Mouse (Mus musculus): ENCODE results near the gene Zfp160. TPM values are rescaled to one million over a fixed set of nuclear protein-coding genes. Genes with fewer than 3 reads are reported as not detected.

Gene Zfp160
- total and polyA plus RNA-seq, 3 experiments: 8.9 to 16.4 (median 11.7) TPM

DNA sequence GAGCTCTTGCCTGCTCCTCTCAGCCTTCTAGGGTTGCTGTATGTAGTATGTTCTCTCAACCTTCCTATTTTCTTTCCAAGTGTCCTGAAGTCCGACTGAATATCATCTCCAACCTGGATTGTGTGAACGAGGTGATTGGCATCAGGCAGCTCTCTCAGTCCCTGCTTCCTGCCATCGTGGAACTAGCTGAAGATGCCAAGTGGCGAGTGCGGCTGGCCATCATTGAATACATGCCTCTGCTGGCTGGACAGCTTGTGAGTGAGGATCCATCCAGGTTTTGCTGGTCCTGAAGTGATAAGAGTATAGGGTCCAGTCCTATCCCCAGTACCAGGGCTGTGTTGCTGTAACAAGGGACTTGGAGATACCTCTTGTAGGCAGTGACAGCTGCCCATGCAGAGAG lies 48.3 kb upstream of the Zfp160 start:
- in situ Hi-C loops (cut with MboI; ENCODE audit: low pct_ligation_motif_present, low pct_unique_long_range_greater_than_20kb, low sequenced_read_pairs): loop anchor here (25.0 kb wide), 1 partner anchor 152 kb away; no protein-coding TSS in a partner anchor
- Histone ChIP-seq H3K9me3 (replicated peaks; ENCODE audit: low read length) (no peaks in the 10 kb centered on the region), H3K27ac (ENCODE audit: insufficient read depth, low read depth) (no peak overlapping the region), H3K79me2 (replicated peaks; ENCODE audit: control insufficient read depth, extremely low read depth, insufficient read depth, poor library complexity, severe bottlenecking) (no peaks in the 10 kb centered on the region), H3K27me3 (replicated peaks) (no peaks in the 10 kb centered on the region), H3K4me3 (replicated peaks in 1 of 3; ENCODE audit: low read depth in 2 of 3, low read length in 2 of 3, poor library complexity in 1 of 3) (no peak overlapping the region), H3K4me1 (ENCODE audit: control insufficient read depth in 1 of 2, insufficient read depth in 2 of 2) (no peaks in the 10 kb centered on the region), H3K9ac (ENCODE audit: insufficient read depth, low read depth) (no peak overlapping the region), H3K36me3 (replicated peaks in 1 of 2; ENCODE audit: control insufficient read depth in 1 of 2, insufficient read depth in 1 of 2, low read length in 1 of 2) (peaks cover 86 to 100% of the 10 kb centered on the region in 2 experiments), H3K4me2 (ENCODE audit: insufficient read depth, low read depth, poor library complexity, severe bottlenecking) (no peak overlapping the region)
- dilution Hi-C loops (cut with MboI; ENCODE audit: extremely low pct_ligation_motif_present, extremely low pct_unique_long_range_greater_than_20kb, low sequenced_read_pairs): no loop called here
- TF ChIP-seq ELF1 (IDR thresholded peaks at IDR 0.05; ENCODE audit: low read depth, low read length) (no peak), UBTF (IDR thresholded peaks at IDR 0.05; ENCODE audit: low read depth, low read length) (no peak), SMC3 (IDR thresholded peaks at IDR 0.05; ENCODE audit: low read depth, low read length) (no peak), SIN3A (IDR thresholded peaks at IDR 0.05; ENCODE audit: low read length) (no peak), MXI1 (IDR thresholded peaks at IDR 0.05; ENCODE audit: low read depth, low read length) (no peak), MEF2A (IDR thresholded peaks at IDR 0.05; ENCODE audit: borderline replicate concordance, low read depth, low read length) (no peak), MAX (IDR thresholded peaks at IDR 0.05; ENCODE audit: low read length) (no peak), MAZ (IDR thresholded peaks at IDR 0.05; ENCODE audit: low read depth, low read length) (no peak), BHLHE40 (IDR thresholded peaks at IDR 0.05; ENCODE audit: low read depth, low read length) (no peak), JUN (IDR thresholded peaks at IDR 0.05; ENCODE audit: insufficient read depth, low read depth, low read length) (no peak), ZC3H11A (IDR thresholded peaks at IDR 0.05; ENCODE audit: low read depth, low read length) (no peak), CHD1 (IDR thresholded peaks at IDR 0.05; ENCODE audit: low read depth, low read length) (no peak), USF1 (IDR thresholded peaks at IDR 0.05; ENCODE audit: low read depth, low read length) (no peak), RAD21 (IDR thresholded peaks at IDR 0.05; ENCODE audit: low read depth, low read length) (no peak), RCOR1 (conservative IDR thresholded peaks at IDR 0.05; ENCODE audit: low read depth, low read length) (no peak), MYC (IDR thresholded peaks at IDR 0.05; ENCODE audit: low read depth, low read length) (no peak), MAFK (IDR thresholded peaks at IDR 0.05; ENCODE audit: insufficient replicate concordance, low read length) (no peak), KAT2A (IDR thresholded peaks at IDR 0.05; ENCODE audit: insufficient replicate concordance, low read length) (no peak)
- DNase-seq (ENCODE audit: extremely low read depth): no peak

DNA sequence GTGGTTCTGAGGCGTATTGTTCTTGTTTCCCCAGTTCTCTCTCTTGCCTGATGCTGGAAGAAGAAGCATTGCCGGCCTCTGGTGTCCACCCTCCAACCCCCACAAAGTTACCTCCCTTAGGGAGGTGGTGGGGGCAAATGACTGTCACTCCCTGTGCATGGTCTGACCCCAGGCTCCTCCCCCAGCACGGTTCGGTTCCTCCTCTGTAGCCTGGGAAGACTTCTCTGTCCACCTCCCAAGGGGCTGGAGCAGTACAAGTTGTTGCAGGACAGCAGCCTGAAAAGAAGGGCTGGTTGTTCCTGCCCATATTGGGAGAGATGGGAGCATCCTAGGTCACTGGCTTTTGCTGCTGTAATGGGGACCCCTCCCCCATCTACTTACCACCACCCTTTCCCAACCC lies 43.3 kb upstream of the Zfp160 start:
- Histone ChIP-seq H3K27me3 (replicated peaks) (no peaks in the 10 kb centered on the region), H3K9me3 (replicated peaks; ENCODE audit: low read length) (no peaks in the 10 kb centered on the region), H3K4me1 (ENCODE audit: control insufficient read depth in 1 of 2, insufficient read depth in 2 of 2) (no peaks in the 10 kb centered on the region), H3K79me2 (replicated peaks; ENCODE audit: control insufficient read depth, extremely low read depth, insufficient read depth, poor library complexity, severe bottlenecking) (no peaks in the 10 kb centered on the region), H3K4me2 (ENCODE audit: insufficient read depth, low read depth, poor library complexity, severe bottlenecking) (no peak overlapping the region), H3K4me3 (replicated peaks in 1 of 3; ENCODE audit: low read depth in 2 of 3, low read length in 2 of 3, poor library complexity in 1 of 3) (no peak overlapping the region), H3K9ac (ENCODE audit: insufficient read depth, low read depth) (no peak overlapping the region), H3K36me3 (replicated peaks in 1 of 2; ENCODE audit: control insufficient read depth in 1 of 2, insufficient read depth in 1 of 2, low read length in 1 of 2) (peaks cover 64 to 89% of the 10 kb centered on the region in 2 experiments), H3K27ac (ENCODE audit: insufficient read depth, low read depth) (no peak overlapping the region)
- no peak for TF ChIP-seq UBTF (IDR thresholded peaks at IDR 0.05; ENCODE audit: low read depth, low read length)
- TF ChIP-seq NRF1 (IDR thresholded peaks at IDR 0.05; ENCODE audit: low read depth, low read length): no peak
- TF ChIP-seq TCF12 (IDR thresholded peaks at IDR 0.05; ENCODE audit: low read depth, low read length): no peak
- no peak for TF ChIP-seq MXI1 (IDR thresholded peaks at IDR 0.05; ENCODE audit: low read depth, low read length)
- TF ChIP-seq CHD1 (IDR thresholded peaks at IDR 0.05; ENCODE audit: low read depth, low read length): no peak
- no peak for TF ChIP-seq USF1 (IDR thresholded peaks at IDR 0.05; ENCODE audit: low read depth, low read length)
- TF ChIP-seq ELF1 (IDR thresholded peaks at IDR 0.05; ENCODE audit: low read depth, low read length): no peak
- TF ChIP-seq JUN (IDR thresholded peaks at IDR 0.05; ENCODE audit: insufficient read depth, low read depth, low read length): no peak
- TF ChIP-seq ZNF384 (IDR thresholded peaks at IDR 0.05; ENCODE audit: low read depth, low read length): no peak
- TF ChIP-seq HCFC1 (IDR thresholded peaks at IDR 0.05; ENCODE audit: low read depth, low read length): no peak
- TF ChIP-seq ZKSCAN1 (IDR thresholded peaks at IDR 0.05; ENCODE audit: borderline replicate concordance, low read depth, low read length): no peak
- no peak for TF ChIP-seq POLR2AphosphoS2 (IDR thresholded peaks at IDR 0.05; ENCODE audit: low read depth, low read length)
- no peak for TF ChIP-seq SMC3 (IDR thresholded peaks at IDR 0.05; ENCODE audit: low read depth, low read length)
- TF ChIP-seq USF2 (conservative IDR thresholded peaks at IDR 0.05; ENCODE audit: low read depth, low read length): no peak
- TF ChIP-seq KAT2A (IDR thresholded peaks at IDR 0.05; ENCODE audit: insufficient replicate concordance, low read length): no peak
- no peak for TF ChIP-seq NELFE (IDR thresholded peaks at IDR 0.05; ENCODE audit: low read depth, low read length)
- in situ Hi-C loops (cut with MboI; ENCODE audit: low pct_ligation_motif_present, low pct_unique_long_range_greater_than_20kb, low sequenced_read_pairs): loop anchor here (25.0 kb wide), 1 partner anchor 147 kb away; no protein-coding TSS in a partner anchor
- dilution Hi-C loops (cut with MboI; ENCODE audit: extremely low pct_ligation_motif_present, extremely low pct_unique_long_range_greater_than_20kb, low sequenced_read_pairs): no loop called here
- no peak for DNase-seq (ENCODE audit: extremely low read depth)
